8 mouse cellular contexts compared by ENCODE assay signal in the genomic region with DNA sequence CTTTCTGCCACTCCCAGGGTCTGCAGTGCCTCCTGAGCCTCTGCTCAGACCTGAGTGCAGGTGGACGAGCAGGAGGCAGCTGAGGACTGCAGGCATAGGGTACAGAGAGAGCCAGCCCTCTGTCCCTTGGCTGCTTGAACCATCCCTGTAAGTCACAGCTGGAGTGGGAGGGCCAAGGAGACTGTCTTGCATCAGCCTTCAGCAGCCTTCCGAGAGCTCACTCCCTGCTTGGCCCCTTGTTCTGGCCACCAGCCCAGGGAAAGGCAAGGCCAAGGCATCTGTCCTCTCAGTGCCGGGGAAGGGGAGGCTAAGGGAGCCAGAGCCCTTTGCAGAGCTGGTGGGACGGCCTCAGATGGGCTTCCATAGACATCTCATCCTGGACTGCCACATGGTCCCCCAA. TPM values are rescaled to one million over a fixed set of nuclear protein-coding genes. Genes with fewer than 3 reads are reported as not detected.
DNase-seq lines count a peak whose midpoint lies in the region; ATAC-seq and TF ChIP-seq lines count a peak whose summit lies in the region.

No protein-coding gene starts in this region.

- TF ChIP-seq CTCF in spleen, adult 2 months (IDR thresholded peaks at IDR 0.05; ENCODE audit: extremely low read depth, insufficient read depth, insufficient read length, insufficient replicate concordance): no peak

- no peak overlapping the region for H3K4me3 ChIP-seq in spleen, adult 2 months (ENCODE audit: extremely low read depth, insufficient read depth, insufficient read length)
- no peak overlapping the region for H3K4me3 ChIP-seq in intestine, embryonic 14.5 days (ENCODE audit: low read depth, low read length)
- H3K4me3 ChIP-seq in stomach, embryonic 16.5 days (replicated peaks; ENCODE audit: low read length): no peak overlapping the region

- peak overlapping the region; percentile 64; the same call in 1 of the 2 replicates for H3K27ac ChIP-seq in spleen, adult 2 months (ENCODE audit: insufficient read depth, low read length)
- H3K27ac ChIP-seq in intestine, embryonic 14.5 days (ENCODE audit: low read depth): peak overlapping the region; percentile 17; the same call in 1 of the 2 replicates
- peak overlapping the region; percentile 89 for H3K27ac ChIP-seq in stomach, embryonic 16.5 days (ENCODE audit: low read length)

- H3K36me3 ChIP-seq in spleen, adult 2 months (ENCODE audit: control insufficient read depth, insufficient read depth, low read length): peaks cover 19% of the 10 kb centered on the region
- H3K36me3 ChIP-seq in intestine, embryonic 14.5 days (ENCODE audit: control insufficient read depth, insufficient read depth, low read length): peaks cover 47% of the 10 kb centered on the region
- no peaks in the 10 kb centered on the region for H3K36me3 ChIP-seq in stomach, embryonic 16.5 days (ENCODE audit: control insufficient read depth, insufficient read depth, low read length)

- H3K4me2 ChIP-seq in intestine, embryonic 14.5 days (ENCODE audit: low read length): no peak overlapping the region
- no peak overlapping the region for H3K4me2 ChIP-seq in stomach, embryonic 16.5 days (ENCODE audit: low read depth, low read length)

- ATAC-seq in intestine, embryonic 14.5 days (replicated peaks; ENCODE audit: low FRiP score, low TSS enrichment, low read depth): no peak
- no peak for ATAC-seq in stomach, embryonic 16.5 days (ENCODE audit: insufficient read depth, low FRiP score)

- TF ChIP-seq POLR2A in spleen, adult 2 months (IDR thresholded peaks at IDR 0.05; ENCODE audit: low read depth, low read length): no peak

- H3K4me1 ChIP-seq in spleen, adult 2 months (ENCODE audit: control insufficient read depth, insufficient read depth, insufficient read length): peaks cover 12% of the 10 kb centered on the region; the same call in 1 of the 2 replicates
- H3K4me1 ChIP-seq in intestine, embryonic 14.5 days (replicated peaks; ENCODE audit: control insufficient read depth, insufficient read depth, low read length): peaks cover 19% of the 10 kb centered on the region
- H3K4me1 ChIP-seq in stomach, embryonic 16.5 days (ENCODE audit: control insufficient read depth, insufficient read depth, low read length): peaks cover 58% of the 10 kb centered on the region

- H3K27me3 ChIP-seq in spleen, adult 2 months (ENCODE audit: control insufficient read depth, insufficient read depth, low read length): no peaks in the 10 kb centered on the region
- no peaks in the 10 kb centered on the region for H3K27me3 ChIP-seq in intestine, embryonic 14.5 days (replicated peaks; ENCODE audit: control insufficient read depth, insufficient read depth, low read length)
- no peaks in the 10 kb centered on the region for H3K27me3 ChIP-seq in stomach, embryonic 16.5 days (ENCODE audit: control insufficient read depth, insufficient read depth, low read length)

- H3K9ac ChIP-seq in intestine, embryonic 14.5 days (ENCODE audit: low read length): no peak overlapping the region
- H3K9ac ChIP-seq in stomach, embryonic 16.5 days (ENCODE audit: low read length): no peak overlapping the region; the same call in 1 of the 2 replicates

- WGBS in spleen, adult 2 months: 81% methylated on average over 4 of the region's 4 CpGs
- WGBS in intestine, embryonic 14.5 days: 75% methylated on average over 4 of the region's 4 CpGs
- WGBS in stomach, embryonic 16.5 days: 69% methylated on average over 4 of the region's 4 CpGs

- no peaks in the 10 kb centered on the region for H3K9me3 ChIP-seq in intestine, embryonic 14.5 days (ENCODE audit: control insufficient read depth, low read length)
- H3K9me3 ChIP-seq in stomach, embryonic 16.5 days (replicated peaks; ENCODE audit: control insufficient read depth, low read length): no peaks in the 10 kb centered on the region

- no peak for DNase-seq in spleen, adult 2 months (ENCODE audit: low read depth in 1 of 2, low spot score in 2 of 2)
- DNase-seq in spleen, postnatal 14 days (ENCODE audit: low spot score in 2 of 2): no peak
- DNase-seq in gastrocnemius, adult 18-20 months (ENCODE audit: low spot score): peak; percentile 70
- DNase-seq in intestine, embryonic 14.5 days (ENCODE audit: low spot score): no peak
- DNase-seq in urinary bladder, adult 2 months (ENCODE audit: low spot score): no peak
- no peak for DNase-seq in T-cell, adult 2 months (ENCODE audit: low spot score)
- no peak for DNase-seq in right cerebral cortex, postnatal 14 days

RNA-seq across cellular contexts. Expression of a gene that starts 23.3 kb away (rescaled TPM):
- 47.1 and 58.4 TPM in 2 replicates for polyA plus RNA-seq in spleen, adult 2 months (2012; rRNA removed)
- total RNA-seq in gastrocnemius, adult 18-20 months (2021): 10 to 100 TPM; 17.6 to 22.5 TPM
- polyA plus RNA-seq in intestine, embryonic 14.5 days (2014; fragmentation: Nextera tagmentation; extraction: Ambion mirVana): 20.1 and 21.1 TPM in 2 replicates
- polyA plus RNA-seq in stomach, embryonic 16.5 days (2015; fragmentation: Nextera tagmentation; extraction: Ambion mirVana): 11.8 and 16.2 TPM in 2 replicates
- 17.2 and 25.2 TPM in 2 replicates for polyA plus RNA-seq in urinary bladder, adult 2 months (2012; rRNA removed)

Comparison
In these comparisons a context has a peak if more than half of its experiments do, and no peak if none do; other contexts are left out.
1. H3K27ac ChIP-seq: peak in every context shown above with its lines; median percentile 89 in stomach, embryonic 16.5 days; 64 in spleen, adult 2 months; 17 in intestine, embryonic 14.5 days.